Mouse (Mus musculus): ENCODE data around the gene Cd59a.
A peak's percentile ranks its signal among the peaks of the same experiment; 100 is the strongest.
"Not testable (repeated sequence)": the region's sequence is repeated elsewhere in the genome, so short reads cannot be mapped to it uniquely, and the experiment has no call there.

The Cd59a gene

DNA sequence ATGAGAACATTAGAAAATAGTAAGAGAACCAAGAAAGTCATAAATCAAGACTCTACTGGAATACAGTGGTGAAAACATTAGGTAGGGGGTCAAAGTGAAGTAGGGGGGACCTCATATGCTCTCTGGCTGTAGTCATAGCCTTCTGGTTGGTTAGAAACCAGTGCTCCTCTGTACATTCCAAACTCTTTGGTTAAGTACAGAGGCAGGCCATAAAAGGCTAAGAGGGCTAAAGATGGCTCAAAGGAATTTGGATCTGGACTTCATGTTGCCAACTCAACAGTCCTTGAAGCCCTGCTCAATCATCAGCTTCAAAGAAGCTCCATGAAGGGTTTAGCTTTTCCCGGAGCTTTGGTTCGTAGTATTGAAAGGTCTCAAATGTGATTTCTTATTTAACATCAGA, 13.4 kb downstream of the Cd59a start:
- DNase-seq (ENCODE audit: low read depth) = not testable (repeated sequence)

DNA sequence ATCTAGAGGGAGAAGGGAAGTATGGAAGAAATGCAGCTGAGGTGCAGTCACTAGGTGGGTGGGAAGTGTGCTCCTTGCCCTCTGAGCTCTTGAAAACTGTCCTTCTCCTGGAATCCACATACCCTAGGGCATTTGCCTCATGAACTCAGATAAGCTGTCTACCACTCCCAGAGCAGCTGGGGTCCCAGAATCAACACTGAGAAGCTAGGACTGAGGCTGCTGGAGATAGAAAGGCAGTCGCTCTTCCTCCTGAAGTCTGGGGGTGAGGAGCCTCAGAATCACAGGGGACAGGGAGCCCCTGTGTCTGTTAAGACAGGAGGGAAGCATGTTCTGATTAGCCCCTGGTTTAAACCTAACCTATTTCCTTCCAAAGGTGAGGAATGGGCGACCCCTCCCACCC, 13.9 kb downstream of the Cd59a start:
- DNase-seq (ENCODE audit: low read depth) = no peak

DNA sequence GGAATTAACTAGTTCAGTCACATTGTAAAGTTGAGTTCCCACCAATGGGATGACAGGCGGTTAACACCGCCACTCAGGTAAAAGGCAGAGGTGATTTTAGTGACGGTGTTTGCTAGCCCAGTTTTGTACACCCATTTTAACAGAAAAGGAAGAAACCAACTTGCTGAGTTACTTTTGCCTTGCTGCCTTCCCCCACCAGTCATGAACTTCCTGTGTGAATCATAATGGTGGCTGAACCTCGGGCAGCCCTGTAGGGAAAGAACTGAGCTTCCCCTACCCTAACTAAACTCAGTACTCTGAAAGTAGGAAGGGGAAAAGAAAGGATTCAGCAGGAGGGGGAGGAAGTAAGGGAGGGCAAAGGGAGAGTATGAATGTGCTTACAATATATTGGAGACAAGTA, 14.4 kb downstream of the Cd59a start:
- DNase-seq (ENCODE audit: low read depth) = no peak

DNA sequence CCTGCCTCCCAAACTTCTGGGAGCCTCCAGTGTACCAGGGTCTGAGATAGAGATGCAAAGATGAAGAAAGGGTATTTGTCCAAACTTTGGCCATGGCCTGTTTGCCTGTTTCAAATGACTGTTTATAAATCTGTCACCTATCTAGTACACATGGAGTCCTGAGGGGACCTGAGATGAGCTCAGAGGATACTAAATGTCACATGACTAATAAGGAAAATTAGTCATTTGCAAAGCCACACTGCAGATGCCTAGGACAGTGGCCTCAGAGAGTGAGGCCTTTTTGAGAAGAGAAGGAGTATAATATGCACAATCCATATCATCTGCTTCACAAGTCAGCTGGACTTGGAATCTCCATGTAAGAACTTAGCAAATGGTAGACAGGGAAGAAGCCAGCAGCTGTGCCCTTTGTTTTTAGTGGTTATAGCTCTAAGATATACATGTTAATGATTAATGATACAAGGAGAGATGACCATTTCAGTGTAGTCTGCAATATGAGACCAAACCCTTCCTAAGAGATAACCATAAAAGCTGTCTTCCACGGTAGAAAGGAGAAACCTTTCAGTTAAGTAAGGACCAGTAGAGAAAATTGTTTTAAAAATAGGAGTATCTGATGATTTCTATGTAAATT, 15.7 kb downstream of the Cd59a start:
- not testable (repeated sequence) for DNase-seq (ENCODE audit: low read depth)

DNA sequence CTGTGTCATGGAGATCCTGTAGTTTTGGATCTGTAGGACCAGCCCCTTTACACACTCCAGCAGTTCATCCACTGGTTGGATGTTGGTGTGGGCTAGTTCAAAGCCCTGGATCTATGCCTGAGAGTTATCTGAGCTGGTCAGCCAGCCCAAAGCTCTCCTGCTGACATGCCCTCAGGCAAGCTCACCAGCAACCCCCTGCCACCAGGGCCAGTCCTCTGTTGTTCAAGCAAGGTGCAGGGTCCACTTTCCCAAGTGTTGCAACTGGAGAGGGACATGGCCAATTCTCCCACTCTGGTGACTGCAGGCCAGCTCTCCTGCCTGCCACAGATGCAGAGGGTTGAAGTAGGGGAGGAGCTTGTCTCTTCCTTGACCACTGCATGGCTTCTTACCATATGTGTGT, 18.0 kb downstream of the Cd59a start:
- not testable (repeated sequence) for DNase-seq (ENCODE audit: low read depth)

DNA sequence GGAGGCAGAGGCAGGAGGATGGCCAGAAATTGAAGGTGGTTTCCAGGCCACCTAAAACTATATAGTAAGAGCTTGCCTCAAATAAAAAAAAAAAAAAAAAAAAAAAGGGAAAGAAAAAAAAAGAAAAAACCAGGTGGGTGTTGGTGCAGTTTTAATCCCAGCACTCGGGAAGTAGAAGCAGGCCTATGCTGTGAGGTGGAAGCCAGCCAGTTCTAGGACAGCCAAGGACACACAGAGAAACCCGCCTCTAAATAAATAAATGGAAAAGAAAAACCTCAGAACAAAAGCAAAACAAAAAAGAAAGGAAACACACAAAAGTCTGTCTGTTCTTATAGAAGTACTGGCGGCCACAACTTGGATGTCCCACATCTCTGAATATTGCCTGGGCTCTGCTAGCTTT, 19.3 kb downstream of the Cd59a start:
- DNase-seq (ENCODE audit: low read depth) = no peak

DNA sequence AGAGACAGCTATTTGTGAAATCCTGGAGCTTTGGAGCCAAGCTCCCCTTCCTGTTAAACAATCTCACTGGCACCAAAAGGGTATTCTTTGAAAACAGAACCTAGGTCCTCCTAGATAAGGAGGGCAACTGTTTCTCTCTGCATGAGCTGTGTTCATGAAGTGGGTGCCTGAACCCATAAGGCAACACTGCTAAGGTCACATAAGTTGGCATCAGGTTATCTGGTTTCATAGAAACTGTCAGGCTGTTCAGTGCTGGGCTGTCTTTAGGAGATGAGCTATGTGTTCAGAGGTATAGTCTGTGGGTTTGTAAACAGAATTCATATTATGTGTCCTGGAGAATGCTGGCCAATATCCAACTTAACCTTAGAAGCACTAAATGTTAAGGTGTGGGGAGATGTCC, 21.6 kb downstream of the Cd59a start:
- not testable (repeated sequence) for DNase-seq (ENCODE audit: low read depth)

DNA sequence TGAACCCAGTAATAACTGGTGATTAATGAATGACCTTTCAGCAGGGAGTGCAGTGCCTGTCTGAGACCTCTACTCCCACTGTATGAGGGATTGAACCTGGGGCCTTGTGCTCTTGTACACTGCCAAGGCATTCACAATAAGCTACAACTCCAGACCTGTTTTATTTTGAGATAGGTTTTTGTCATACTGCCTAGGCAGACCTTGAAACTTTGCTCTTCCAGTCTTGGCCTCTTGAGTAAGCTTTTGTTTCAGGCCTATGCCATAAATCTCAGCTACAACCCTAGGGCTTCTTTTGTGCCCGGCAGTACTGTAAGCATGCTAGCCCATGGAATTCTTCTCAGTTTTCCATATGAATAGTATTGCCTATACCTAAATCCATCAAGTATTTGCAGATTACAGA, 23.5 kb downstream of the Cd59a start:
- DNase-seq (ENCODE audit: low read depth) = no peak

DNA sequence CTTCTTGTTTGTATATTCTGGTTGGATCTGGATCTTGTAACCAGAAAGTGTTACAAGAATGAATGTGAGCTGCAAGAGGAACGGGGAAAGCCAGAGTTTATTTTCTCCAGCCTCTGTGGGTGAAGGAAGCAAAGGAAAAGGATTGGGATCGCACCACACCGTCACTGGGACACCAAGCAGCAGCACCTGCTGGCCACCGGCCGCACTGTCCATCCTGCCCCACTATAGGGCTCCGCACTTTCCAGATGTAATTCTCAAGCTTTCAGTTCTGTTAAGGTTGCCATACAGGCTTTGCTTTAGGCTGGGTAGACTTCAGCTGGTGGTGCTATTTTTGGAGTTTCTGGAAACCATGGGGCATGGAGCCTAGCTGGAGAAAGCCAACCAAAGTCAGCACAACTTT, 24.7 kb downstream of the Cd59a start:
- DNase-seq (ENCODE audit: low read depth) = no peak

DNA sequence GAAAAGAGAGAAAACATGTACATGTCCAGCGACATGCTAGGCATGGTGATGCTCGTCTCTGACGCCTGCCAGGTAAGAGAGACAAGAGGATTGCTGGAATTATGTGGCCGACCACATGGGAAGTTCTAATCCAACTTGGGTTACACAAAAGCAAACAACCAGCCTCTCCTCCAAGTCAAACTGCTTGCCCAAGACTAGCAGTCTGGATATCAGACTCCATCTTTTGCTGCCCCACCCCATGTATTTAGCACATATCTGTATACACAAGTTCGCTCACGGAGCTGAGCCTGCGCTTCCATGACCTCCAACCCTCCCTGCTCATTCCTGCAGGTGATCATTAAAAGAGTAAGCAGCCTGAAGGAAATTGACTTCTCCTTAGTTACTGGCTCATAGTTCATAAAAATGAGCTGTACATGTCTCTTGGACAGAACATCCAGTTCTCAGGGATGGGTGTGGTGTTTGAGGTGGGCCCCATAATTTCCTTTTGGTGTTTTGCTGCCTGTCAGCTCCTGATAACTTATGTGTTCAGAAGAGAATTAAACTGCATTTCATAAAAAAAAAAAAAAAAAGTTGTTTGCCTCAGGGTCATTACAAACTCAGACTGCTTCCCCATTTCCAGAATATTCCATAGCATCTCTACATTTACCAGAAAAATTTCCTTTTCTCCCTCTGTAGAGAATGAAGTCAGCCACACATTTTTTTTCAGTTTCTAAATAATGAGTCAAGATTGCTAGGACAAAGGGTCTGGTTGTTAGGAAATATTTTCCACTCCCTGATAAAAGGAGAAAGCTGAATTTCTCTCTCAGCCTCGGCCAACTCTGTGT, 26.3 kb downstream of the Cd59a start:
- DNase-seq (ENCODE audit: low read depth) = no peak

DNA sequence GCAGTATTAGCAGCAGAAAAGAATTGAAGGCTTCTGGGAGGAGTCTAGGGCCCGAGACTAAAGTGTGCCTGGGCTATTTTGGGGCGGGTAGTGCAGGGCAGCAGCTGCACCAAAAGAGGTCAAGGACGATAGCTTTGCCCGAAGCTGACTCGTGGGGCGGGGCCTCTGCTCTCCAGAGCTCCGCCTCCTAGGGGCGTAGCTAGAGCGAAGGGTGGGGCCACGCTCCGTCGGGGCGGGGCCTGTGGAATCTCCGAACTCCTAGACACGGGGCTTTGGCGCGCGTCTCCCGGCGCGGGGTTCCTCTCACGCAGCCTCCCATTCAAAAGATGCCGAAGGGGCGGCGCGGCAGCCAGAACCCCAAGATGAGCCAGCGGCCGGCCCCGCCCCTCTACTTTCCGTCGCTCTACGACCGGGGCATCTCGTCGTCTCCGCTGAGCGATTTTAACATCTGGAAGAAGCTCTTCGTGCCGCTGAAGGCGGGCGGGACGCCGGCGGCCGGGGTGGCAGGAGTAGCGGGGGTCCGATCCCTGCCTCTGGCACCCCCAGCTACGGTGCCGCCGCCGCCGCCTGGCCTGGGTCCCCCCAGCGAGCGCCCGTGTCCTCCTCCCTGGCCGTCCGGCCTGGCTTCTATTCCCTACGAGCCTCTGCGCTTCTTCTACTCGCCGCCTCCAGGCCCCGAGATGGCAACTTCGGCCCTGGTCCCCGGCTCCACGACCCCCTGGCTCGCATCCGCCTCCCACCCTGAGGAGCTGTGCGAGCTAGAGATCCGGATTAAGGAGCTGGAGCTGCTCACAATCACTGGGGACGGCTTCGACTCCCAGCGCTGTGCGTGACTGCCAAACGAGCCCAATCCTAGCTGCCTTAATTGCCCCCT, 27.1 kb downstream of the Cd59a start, which contains the start of gene A930018P22Rik:
Gene A930018P22Rik, plus strand, starts transcription at position 265 of the 874 bp plus-strand sequence.
- peak; percentile 87 for DNase-seq (ENCODE audit: low read depth)

DNA sequence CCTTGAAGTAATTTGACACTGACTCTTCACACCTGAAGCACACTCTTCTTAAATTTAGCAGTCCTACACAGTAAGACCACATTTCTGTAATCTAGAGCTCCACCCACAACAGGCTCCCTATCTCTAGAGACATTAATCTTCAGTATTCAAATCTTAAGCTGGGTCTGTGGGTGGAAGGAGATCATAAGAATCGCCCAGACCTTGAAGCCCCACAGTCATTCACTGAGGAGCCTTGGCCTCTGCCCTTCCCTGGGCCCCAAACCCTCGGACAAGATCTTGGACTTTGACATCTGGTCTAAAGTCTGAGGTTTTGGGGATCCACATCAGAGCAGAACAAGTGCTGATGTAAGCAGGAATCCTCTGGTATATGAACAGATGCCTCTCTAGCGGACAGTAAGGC, 27.9 kb downstream of the Cd59a start:
- DNase-seq (ENCODE audit: low read depth) = peak; percentile 20

DNA sequence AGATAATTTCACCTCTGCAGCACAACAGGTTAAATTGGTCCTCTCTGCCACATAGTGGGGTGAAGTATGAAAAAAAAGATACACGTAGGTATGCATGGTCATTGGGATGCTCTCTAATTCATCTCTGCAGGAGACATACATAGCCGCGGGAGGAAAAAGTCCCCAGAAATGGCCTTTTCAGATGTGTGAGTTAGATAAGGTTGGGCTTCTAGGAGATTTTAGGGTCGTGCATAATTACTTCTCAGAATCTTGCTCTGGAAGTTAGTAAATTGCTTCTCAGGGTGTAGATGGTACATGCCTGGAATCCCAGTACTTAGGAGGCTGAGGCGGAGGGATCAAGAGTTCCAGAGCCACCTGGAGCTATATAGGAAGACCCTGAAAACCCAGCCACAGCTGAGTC, 28.5 kb downstream of the Cd59a start:
- DNase-seq (ENCODE audit: low read depth) = no peak

DNA sequence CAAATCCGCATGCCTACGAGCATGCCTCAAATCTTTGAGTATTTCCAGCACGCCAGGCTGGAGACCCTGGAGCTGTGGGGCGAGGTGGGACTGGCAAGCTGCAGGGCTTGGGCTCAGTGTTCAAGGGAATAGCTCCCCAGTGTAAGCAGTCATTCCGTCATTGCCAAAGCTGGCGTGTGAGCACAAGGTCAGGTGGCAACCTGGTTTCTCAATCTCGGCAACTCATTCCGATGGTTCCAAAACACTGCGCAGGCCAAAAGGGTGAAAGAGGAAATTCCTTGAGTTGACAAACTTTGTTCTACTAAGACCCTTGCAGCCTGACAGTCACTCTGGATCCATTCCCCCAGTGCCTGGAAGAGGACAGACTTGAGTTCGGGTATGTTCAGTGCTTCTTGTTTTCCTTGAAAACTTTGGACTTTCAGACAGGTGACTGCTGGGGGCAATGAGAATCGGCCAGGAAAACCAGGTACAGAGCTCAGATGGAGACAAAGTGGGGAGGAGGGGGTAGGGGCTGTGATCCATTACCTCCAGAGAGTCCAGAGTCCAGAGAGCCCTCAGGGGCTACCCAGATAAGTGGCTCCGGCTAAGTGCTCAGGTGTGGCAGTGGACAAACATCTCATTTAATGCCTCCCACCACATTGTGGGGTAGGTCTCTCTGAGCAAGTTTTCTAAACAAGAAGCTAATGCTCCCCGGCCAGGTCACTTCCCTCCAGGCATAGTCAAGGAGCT, 33.4 kb downstream of the Cd59a start:
- no peak for DNase-seq (ENCODE audit: low read depth)

DNA sequence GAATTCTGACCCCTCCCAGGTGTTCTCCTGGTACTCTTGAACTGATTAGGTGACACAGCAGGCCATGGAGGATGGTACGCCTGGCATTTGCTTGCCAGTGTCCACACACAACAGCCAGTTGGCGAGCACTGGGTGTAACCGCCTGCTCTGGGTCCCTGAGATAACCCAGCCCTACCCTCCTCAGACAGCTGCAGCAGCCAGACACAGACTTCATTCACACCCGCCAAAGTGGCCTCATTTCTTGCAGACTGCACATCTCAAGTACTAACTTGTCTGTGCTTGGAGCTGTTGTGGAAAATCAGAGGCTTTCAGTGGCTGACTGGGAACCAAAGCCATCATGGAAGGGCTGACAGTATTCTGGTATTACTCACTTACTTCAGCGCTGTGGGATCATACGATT, 34.6 kb downstream of the Cd59a start:
- DNase-seq (ENCODE audit: low read depth) = no peak

DNA sequence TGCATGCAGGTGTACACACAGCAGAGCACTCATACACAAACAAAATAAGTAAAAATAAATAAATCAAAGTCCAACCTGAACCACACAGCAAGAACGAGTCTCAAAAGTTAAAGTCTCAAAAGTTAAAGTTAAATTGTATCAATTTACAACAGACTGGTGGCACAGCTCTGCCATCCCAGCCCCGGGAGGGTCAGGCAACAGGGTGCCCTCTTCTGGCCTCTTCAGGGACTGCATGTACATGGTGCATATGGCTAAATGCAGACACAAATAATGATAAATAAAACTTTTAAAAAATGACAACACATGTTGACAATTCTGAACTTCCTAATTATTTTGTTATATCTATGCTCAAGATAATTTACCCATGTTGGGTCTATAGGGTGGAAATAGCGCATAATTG, 35.4 kb downstream of the Cd59a start:
- DNase-seq (ENCODE audit: low read depth) = peak; percentile 40

DNA sequence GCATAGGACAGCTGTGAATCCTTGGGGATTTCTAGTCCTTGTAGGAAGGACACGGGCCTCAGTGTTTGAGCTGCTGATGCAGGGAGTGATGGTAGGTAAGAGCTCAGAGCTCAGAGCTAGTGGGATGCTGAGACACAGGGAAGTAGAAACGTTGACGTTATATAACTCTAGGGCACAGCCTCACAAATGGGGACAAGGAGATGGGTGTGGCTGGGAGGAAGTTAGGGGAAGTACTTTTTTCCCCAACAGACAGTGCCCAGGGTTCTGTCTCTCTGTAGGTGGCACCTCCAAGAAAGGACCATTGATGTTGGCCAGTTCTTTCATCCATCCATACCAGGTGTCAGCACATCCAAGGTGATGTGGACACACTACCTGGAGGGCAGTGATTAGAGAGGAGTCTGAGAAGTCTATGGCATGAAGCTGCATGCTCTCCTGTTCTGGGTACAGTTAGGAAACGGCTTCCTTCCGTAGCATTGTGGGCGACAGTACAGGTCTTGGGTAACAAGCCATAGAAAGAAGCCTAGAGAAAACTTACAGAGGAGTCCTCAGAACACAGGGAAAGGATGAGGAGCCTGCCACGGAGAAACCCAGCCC, 36.8 kb downstream of the Cd59a start:
- no peak for DNase-seq (ENCODE audit: low read depth)

DNA sequence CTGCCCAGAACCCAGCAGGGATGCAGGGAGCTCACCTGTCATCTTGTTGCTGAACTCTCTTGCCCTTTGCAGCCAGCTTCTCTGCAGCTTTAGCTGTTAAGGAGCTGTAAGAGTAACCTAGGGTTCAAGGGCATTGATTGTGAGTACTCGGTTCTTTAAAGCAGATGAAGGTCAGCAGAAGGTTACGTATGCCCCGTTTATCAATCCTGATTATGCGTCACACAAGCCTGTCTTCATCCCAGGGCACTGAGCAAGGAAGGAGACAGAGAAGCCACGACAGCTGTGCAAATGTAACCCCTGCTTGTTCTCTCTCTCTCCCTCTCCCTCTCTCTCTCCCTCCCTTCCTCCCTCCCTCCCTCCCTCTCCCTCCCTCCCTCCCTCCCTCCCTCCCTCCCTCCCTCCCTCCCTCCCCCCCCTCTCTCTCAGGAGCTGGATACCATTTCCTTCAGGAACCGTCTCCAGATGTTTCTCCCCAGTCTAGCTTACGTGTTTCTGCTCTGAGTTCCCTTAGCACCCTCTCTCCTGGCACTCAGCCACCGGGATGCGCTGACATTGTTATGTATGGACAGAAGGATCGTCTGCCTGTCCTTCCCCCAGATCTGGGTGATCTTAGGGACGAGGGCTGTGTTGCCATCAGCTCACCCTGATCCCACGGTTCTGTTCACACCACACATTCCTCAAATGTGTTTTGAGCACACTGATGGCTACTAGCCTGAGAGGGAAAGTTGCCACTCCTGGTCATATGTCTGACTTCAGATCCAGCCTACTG, 37.6 kb downstream of the Cd59a start:
- no peak for DNase-seq (ENCODE audit: low read depth)

DNA sequence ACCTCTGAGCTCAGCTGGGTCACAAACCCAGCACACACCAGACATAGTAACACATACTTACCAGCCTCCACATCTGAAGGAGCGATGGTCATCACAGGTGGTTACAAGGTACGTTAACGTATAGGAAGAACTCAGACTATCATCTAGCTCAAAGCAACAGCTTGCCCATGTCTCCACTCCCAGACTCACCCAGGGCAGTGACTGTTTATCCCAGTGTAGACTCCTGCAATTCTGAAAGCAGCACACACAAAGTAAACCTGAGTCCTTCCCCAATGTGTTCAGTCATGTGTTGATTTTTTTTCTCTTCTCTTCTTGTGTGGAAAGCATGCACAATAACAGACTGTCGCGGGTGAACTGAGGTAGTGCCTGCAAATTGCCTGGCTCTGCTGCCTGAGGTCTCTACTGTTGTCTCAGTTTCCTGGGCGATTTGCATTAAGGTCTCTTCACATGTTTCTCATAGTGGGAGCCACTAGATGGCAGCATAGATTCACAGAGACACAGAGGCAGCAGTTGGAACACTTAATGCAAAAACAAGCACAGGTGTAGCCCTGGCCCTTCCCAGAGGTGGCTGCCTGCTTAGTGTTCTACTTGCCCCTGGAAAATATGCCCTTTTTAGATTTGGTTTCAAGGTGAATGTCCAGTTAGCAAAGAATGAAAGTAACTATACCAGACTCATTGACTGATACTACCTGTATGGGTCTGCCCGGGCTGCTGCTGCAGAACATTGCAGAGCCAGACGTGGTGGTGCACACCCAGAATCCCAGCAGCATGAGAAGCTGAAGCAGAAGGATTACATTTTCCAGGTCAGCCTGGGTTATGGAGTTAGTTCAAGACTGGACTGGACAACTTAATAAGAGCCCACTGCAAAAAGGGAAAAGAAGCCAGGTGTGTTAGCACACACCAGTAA, 38.8 kb downstream of the Cd59a start:
- peak; percentile 89 for DNase-seq (ENCODE audit: low read depth)

DNA sequence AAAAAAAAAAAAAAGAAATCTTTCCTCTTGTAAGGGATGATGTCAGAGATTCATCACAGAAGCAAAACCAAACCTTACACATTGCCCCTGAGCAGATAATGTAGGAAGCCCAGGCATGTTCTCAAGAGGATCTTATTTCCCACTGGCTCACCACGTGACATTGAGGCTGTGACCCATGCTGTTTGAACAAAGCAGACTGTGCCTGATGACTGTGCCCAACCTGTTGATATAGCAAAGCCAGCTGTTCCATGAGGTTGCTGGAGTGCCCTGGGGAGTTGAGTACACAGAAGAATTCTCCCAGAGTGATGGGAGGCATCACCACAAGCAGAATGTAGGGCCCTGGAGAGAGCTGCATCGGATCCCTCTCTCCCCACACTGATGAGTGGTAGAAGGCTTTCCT, 40.3 kb downstream of the Cd59a start:
- no peak for DNase-seq (ENCODE audit: low read depth)
